Mouse (Mus musculus): ENCODE data around the gene Plekhg1. TPM values are rescaled to one million over a fixed set of nuclear protein-coding genes. Genes with fewer than 3 reads are reported as not detected.

Plekhg1 gene
- polyA plus RNA-seq, 1 experiment from 2014 or later: 16.6 TPM

- Histone ChIP-seq H3K4me3 (replicated peaks) (no peak overlapping the region), H3K9me3 (replicated peaks) (no peaks in the 10 kb centered on the region), H3K36me3 (0 out of 2 replicates have a peak, but pooled peaks cover 9% of the 10 kb centered on the region), H3K4me2 (no peak overlapping the region), H3K4me1 (peaks cover 17% of the 10 kb centered on the region; the same call in 1 of the 2 replicates), H3K27me3 (no peaks in the 10 kb centered on the region), H3K27ac (no peak overlapping the region), H3K9ac (no peak overlapping the region)
- no peak for ATAC-seq (replicated peaks; ENCODE audit: low FRiP score)
- 58% methylated on average over 11 of the region's 11 CpGs for WGBS
These were observed 160.3 kb downstream of the Plekhg1 start for GRCm38 (mm10) chr10:3900416-3900956.

GRCm38 (mm10) chr10:3905747-3906146 is 165.6 kb downstream of the Plekhg1 start:
- 0 out of 2 replicates have a peak, but pooled peaks cover 6% of the 10 kb centered on the region for H3K4me1 ChIP-seq
- no peaks in the 10 kb centered on the region for H3K9me3 ChIP-seq (replicated peaks)
- H3K4me2 ChIP-seq: no peak overlapping the region
- WGBS: 48% methylated on average over 3 of the region's 3 CpGs
- ATAC-seq (replicated peaks; ENCODE audit: low FRiP score): no peak
- no peak overlapping the region for H3K9ac ChIP-seq
- no peak overlapping the region for H3K4me3 ChIP-seq (replicated peaks)
- H3K36me3 ChIP-seq: peaks cover 15% of the 10 kb centered on the region; the same call in 1 of the 2 replicates
- H3K27me3 ChIP-seq: no peaks in the 10 kb centered on the region
- no peak overlapping the region for H3K27ac ChIP-seq

- no peak overlapping the region for H3K9ac ChIP-seq
- no peaks in the 10 kb centered on the region for H3K27me3 ChIP-seq
- WGBS: 59% methylated on average over 5 of the region's 5 CpGs
- H3K36me3 ChIP-seq: no peaks in the 10 kb centered on the region
- H3K4me3 ChIP-seq (replicated peaks): no peak overlapping the region
- H3K9me3 ChIP-seq (replicated peaks): no peaks in the 10 kb centered on the region
- no peak overlapping the region for H3K4me2 ChIP-seq
- no peaks in the 10 kb centered on the region for H3K4me1 ChIP-seq
- ATAC-seq (replicated peaks; ENCODE audit: low FRiP score): no peak; the same call in 1 of the 2 replicates
- no peak overlapping the region for H3K27ac ChIP-seq
These were observed 173.9 kb downstream of the Plekhg1 start for GRCm38 (mm10) chr10:3914104-3914503.

- Histone ChIP-seq H3K9ac (no peak overlapping the region), H3K4me2 (no peak overlapping the region), H3K27ac (peak overlapping the region; percentile 32; the same call in 1 of the 2 replicates), H3K9me3 (replicated peaks) (no peaks in the 10 kb centered on the region), H3K4me3 (replicated peaks) (no peak overlapping the region), H3K4me1 (peaks cover 10% of the 10 kb centered on the region; the same call in 1 of the 2 replicates), H3K27me3 (no peaks in the 10 kb centered on the region), H3K36me3 (peaks cover 6% of the 10 kb centered on the region; the same call in 1 of the 2 replicates)
- WGBS: 62% methylated on average over 20 of the region's 20 CpGs
- ATAC-seq (replicated peaks; ENCODE audit: low FRiP score): no peak
These were observed 180.4 kb downstream of the Plekhg1 start for GRCm38 (mm10) chr10:3920368-3921152.

GRCm38 (mm10) chr10:3928008-3928545 is 187.9 kb downstream of the Plekhg1 start:
- no peaks in the 10 kb centered on the region for H3K9me3 ChIP-seq (replicated peaks)
- 71% methylated on average over 4 of the region's 4 CpGs for WGBS
- no peak overlapping the region for H3K9ac ChIP-seq
- H3K4me3 ChIP-seq (replicated peaks): no peak overlapping the region
- H3K27me3 ChIP-seq: no peaks in the 10 kb centered on the region
- no peak for ATAC-seq (replicated peaks; ENCODE audit: low FRiP score)
- no peak overlapping the region for H3K4me2 ChIP-seq
- no peak overlapping the region for H3K27ac ChIP-seq
- H3K36me3 ChIP-seq: peaks cover 13% of the 10 kb centered on the region; the same call in 1 of the 2 replicates
- H3K4me1 ChIP-seq: no peaks in the 10 kb centered on the region

GRCm38 (mm10) chr10:3931831-3932230 is 191.7 kb downstream of the Plekhg1 start:
- H3K9ac ChIP-seq: no peak overlapping the region
- H3K4me1 ChIP-seq: no peaks in the 10 kb centered on the region
- peaks cover 13% of the 10 kb centered on the region; the same call in 1 of the 2 replicates for H3K36me3 ChIP-seq
- H3K27ac ChIP-seq: no peak overlapping the region
- no peaks in the 10 kb centered on the region for H3K27me3 ChIP-seq
- no peak overlapping the region for H3K4me2 ChIP-seq
- no peak overlapping the region for H3K4me3 ChIP-seq (replicated peaks)
- ATAC-seq (replicated peaks; ENCODE audit: low FRiP score): no peak
- H3K9me3 ChIP-seq (replicated peaks): no peaks in the 10 kb centered on the region

GRCm38 (mm10) chr10:3933311-3933940 is 193.3 kb downstream of the Plekhg1 start:
- H3K36me3 ChIP-seq: peaks cover 16% of the 10 kb centered on the region; the same call in 1 of the 2 replicates
- H3K9ac ChIP-seq: no peak overlapping the region
- no peak overlapping the region for H3K27ac ChIP-seq
- no peak for ATAC-seq (replicated peaks; ENCODE audit: low FRiP score)
- H3K4me1 ChIP-seq: no peaks in the 10 kb centered on the region
- no peaks in the 10 kb centered on the region for H3K9me3 ChIP-seq (replicated peaks)
- no peak overlapping the region for H3K4me3 ChIP-seq (replicated peaks)
- 69% methylated on average over 12 of the region's 12 CpGs for WGBS
- H3K27me3 ChIP-seq: no peaks in the 10 kb centered on the region
- H3K4me2 ChIP-seq: no peak overlapping the region

- Histone ChIP-seq H3K4me1 (peaks cover 10% of the 10 kb centered on the region), H3K27ac (no peak overlapping the region), H3K27me3 (no peaks in the 10 kb centered on the region), H3K36me3 (peaks cover 23% of the 10 kb centered on the region; the same call in 1 of the 2 replicates), H3K4me2 (no peak overlapping the region), H3K9me3 (replicated peaks) (no peaks in the 10 kb centered on the region), H3K4me3 (replicated peaks) (no peak overlapping the region), H3K9ac (no peak overlapping the region)
- ATAC-seq (replicated peaks; ENCODE audit: low FRiP score): no peak
These were observed 196.7 kb downstream of the Plekhg1 start for GRCm38 (mm10) chr10:3936864-3937263.

GRCm38 (mm10) chr10:3939895-3940595 is 199.9 kb downstream of the Plekhg1 start:
- WGBS: 89% methylated on average over 11 of the region's 11 CpGs
- H3K36me3 ChIP-seq: peaks cover 21% of the 10 kb centered on the region; the same call in 1 of the 2 replicates
- H3K9me3 ChIP-seq (replicated peaks): no peaks in the 10 kb centered on the region
- H3K4me3 ChIP-seq (replicated peaks): no peak overlapping the region
- no peaks in the 10 kb centered on the region for H3K27me3 ChIP-seq
- H3K4me1 ChIP-seq: peaks cover 18% of the 10 kb centered on the region
- ATAC-seq (replicated peaks; ENCODE audit: low FRiP score): no peak
- no peak overlapping the region for H3K4me2 ChIP-seq
- no peak overlapping the region for H3K9ac ChIP-seq
- peak overlapping the region; percentile 81; the same call in 1 of the 2 replicates for H3K27ac ChIP-seq

GRCm38 (mm10) chr10:3940596-3940975 is 200.4 kb downstream of the Plekhg1 start:
- Histone ChIP-seq H3K9ac (no peak overlapping the region), H3K36me3 (peaks cover 25% of the 10 kb centered on the region; the same call in 1 of the 2 replicates), H3K4me1 (peaks cover 18% of the 10 kb centered on the region), H3K27me3 (no peaks in the 10 kb centered on the region), H3K9me3 (replicated peaks) (no peaks in the 10 kb centered on the region), H3K4me2 (no peak overlapping the region), H3K4me3 (replicated peaks) (no peak overlapping the region), H3K27ac (peak overlapping the region; percentile 81; the same call in 1 of the 2 replicates)
- 0 out of 2 replicates have a peak, but pooled peaks have one; percentile 9 for ATAC-seq (replicated peaks; ENCODE audit: low FRiP score)
- 90% methylated on average over 6 of the region's 6 CpGs for WGBS

- ATAC-seq (replicated peaks; ENCODE audit: low FRiP score): peak; percentile 79
- Histone ChIP-seq H3K4me1 (peaks cover 18% of the 10 kb centered on the region), H3K27ac (peak overlapping the region; percentile 81), H3K9me3 (replicated peaks) (no peaks in the 10 kb centered on the region), H3K9ac (no peak overlapping the region), H3K4me3 (replicated peaks) (no peak overlapping the region), H3K36me3 (peaks cover 25% of the 10 kb centered on the region; the same call in 1 of the 2 replicates), H3K4me2 (no peak overlapping the region), H3K27me3 (no peaks in the 10 kb centered on the region)
- WGBS: 31% methylated on average over 11 of the region's 11 CpGs
These were observed 201.0 kb downstream of the Plekhg1 start for GRCm38 (mm10) chr10:3941054-3941757.
